Mouse (Mus musculus) lung, adult 2 months (tissue): ENCODE measurements around the gene Ttc23l.

Experiments
- CTCF ChIP-seq: fragments of 200-500 bp; IDR thresholded peaks from 2 replicates; pipeline ENCODE4 v1.5.1; 2011; ENCODE audit warnings: mild to moderate bottlenecking, low read length, control low read depth; ENCODE audit not compliant: insufficient read depth
- POLR2A ChIP-seq: fragments of 200-500 bp; IDR thresholded peaks from 2 replicates; pipeline ENCODE4 v1.6.1; 2011; ENCODE audit warnings: low read depth, mild to moderate bottlenecking, control low read depth, low read length, borderline replicate concordance; ENCODE audit errors: extremely low read depth

GRCm38 (mm10) chr15:10525896-10526295 is 32.6 kb downstream of the Ttc23l start:
- no peak for TF ChIP-seq CTCF
- no peak for TF ChIP-seq POLR2A
